Mouse (Mus musculus): Measurements from ENCODE around the gene Adamts7. TPM values are rescaled to one million over a fixed set of nuclear protein-coding genes. Genes with fewer than 3 reads are reported as not detected.

Gene Adamts7
- polyA plus RNA-seq, 1 experiment from 2014 or later: 11.2 TPM

DNA sequence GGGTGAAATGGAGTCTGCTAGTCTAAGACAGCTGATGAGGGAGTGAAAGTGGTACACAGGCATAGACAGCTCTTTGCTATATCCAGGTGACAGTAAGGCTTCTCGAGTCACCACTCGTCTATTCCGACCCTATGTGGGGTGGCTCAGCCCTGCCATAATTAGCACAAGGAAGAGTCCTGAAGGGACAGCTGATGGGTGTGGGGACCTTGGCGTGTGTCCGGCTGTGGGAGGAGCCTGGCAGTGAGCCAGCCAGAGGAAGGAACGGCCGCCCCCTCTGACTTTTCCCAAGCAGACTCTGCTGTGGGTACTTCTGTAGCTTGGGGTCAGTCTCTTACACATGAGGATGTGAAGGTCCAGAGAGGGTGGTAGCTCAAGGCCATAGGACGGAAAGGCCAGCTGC, 21.2 kb downstream of the Adamts7 start:
- no peak overlapping the region for H3K4me2 ChIP-seq
- 0 out of 2 replicates have a peak, but pooled peaks have one; percentile 25 for ATAC-seq (ENCODE audit: low read depth)
- H3K4me1 ChIP-seq (replicated peaks): peaks cover 7% of the 10 kb centered on the region
- H3K9me3 ChIP-seq: no peaks in the 10 kb centered on the region
- no peak overlapping the region for H3K27ac ChIP-seq (replicated peaks)
- no peak overlapping the region for H3K9ac ChIP-seq
- 56% methylated on average over 8 of the region's 8 CpGs for WGBS
- H3K4me3 ChIP-seq: no peak overlapping the region
- H3K27me3 ChIP-seq: no peaks in the 10 kb centered on the region
- peaks cover 78% of the 10 kb centered on the region for H3K36me3 ChIP-seq

DNA sequence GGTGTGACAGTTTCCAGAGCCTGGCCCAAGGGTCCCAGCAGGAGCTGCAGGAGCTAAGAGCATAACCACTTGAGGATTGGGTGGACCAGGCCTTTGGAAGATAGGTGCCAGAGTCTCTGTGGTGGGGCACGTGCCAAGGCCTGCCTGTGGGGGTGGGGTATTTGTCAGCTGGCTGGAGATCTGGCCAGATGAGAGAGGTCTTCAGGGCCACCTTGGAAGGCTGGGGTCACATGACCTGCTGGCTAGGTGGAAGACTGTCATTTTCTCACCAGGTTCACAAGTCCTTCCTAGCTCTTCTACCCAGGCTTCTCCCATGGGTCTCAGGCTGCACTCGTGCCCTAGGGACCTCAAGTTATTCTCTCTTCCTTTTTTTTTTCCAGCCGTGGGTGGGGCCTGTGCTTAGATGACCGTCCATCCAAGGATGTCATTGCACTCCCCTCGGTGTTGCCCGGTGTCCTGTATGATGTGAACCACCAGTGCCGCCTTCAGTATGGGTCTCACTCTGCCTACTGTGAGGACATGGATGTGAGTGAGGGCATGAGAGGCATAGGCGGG, 22.6 kb downstream of the Adamts7 start:
- Histone ChIP-seq H3K9me3 (no peaks in the 10 kb centered on the region), H3K4me2 (no peak overlapping the region), H3K27me3 (no peaks in the 10 kb centered on the region), H3K4me1 (replicated peaks) (peaks cover 7% of the 10 kb centered on the region), H3K36me3 (peaks cover 78% of the 10 kb centered on the region), H3K9ac (no peak overlapping the region), H3K4me3 (no peak overlapping the region), H3K27ac (replicated peaks) (no peak overlapping the region)
- no peak for ATAC-seq (ENCODE audit: low read depth)
- WGBS: 91% methylated on average over 8 of the region's 8 CpGs

DNA sequence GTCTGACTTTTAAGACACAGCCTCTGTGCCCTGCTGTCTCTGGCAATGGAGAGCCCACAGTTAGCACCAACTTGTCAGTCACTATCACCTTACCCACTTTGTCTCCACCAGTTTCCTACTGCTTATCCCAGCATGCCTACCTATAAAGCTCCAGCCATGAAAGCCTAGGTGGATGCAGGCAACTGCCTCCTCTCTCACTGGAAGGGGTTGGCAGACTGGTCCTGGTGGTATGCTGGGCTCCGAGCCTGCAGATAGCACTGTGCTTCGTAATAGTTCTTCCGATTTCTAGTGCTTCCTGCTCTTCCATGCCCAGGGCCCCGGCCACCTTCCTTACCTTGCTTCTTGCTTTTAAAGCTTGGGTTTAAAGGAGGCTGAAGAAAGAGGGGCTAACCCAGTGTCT, 26.0 kb downstream of the Adamts7 start:
- H3K36me3 ChIP-seq: peaks cover 92% of the 10 kb centered on the region
- ATAC-seq (ENCODE audit: low read depth): no peak

DNA sequence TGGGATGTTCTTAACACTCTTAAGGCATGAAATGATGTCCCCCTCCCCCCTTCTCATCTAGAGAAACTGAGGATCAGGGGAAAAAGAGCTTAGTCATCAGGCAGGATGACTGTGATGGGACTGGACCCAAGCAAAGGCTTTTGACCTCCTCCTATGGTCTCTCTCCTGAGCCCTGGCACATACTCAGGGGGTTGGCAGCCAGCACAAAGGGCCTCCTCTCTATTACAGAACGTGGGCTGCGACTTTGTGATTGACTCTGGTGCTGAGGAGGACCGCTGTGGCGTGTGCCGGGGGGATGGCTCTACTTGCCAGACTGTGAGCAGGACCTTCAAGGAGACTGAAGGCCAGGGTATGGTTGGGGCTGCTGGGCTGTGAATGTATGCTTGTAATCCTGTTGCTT, 26.5 kb downstream of the Adamts7 start:
- no peak overlapping the region for H3K4me2 ChIP-seq
- H3K4me3 ChIP-seq: no peak overlapping the region
- H3K36me3 ChIP-seq: peaks cover 97% of the 10 kb centered on the region
- H3K27ac ChIP-seq (replicated peaks): no peak overlapping the region
- peaks cover under 1% of the 10 kb centered on the region; the same call in 1 of the 2 replicates for H3K4me1 ChIP-seq (replicated peaks)
- 90% methylated on average over 5 of the region's 5 CpGs for WGBS
- ATAC-seq (ENCODE audit: low read depth): no peak
- H3K9ac ChIP-seq: no peak overlapping the region
- H3K9me3 ChIP-seq: no peaks in the 10 kb centered on the region
- H3K27me3 ChIP-seq: no peaks in the 10 kb centered on the region

More for the DNA sequence above, 26.0 kb downstream of the Adamts7 start:
- H3K27ac ChIP-seq (replicated peaks): no peak overlapping the region
- 90% methylated on average over 4 of the region's 4 CpGs for WGBS
- no peak overlapping the region for H3K4me3 ChIP-seq
- no peak overlapping the region for H3K9ac ChIP-seq
- peaks cover 6% of the 10 kb centered on the region for H3K4me1 ChIP-seq (replicated peaks)
- H3K9me3 ChIP-seq: no peaks in the 10 kb centered on the region
- no peaks in the 10 kb centered on the region for H3K27me3 ChIP-seq
- no peak overlapping the region for H3K4me2 ChIP-seq

DNA sequence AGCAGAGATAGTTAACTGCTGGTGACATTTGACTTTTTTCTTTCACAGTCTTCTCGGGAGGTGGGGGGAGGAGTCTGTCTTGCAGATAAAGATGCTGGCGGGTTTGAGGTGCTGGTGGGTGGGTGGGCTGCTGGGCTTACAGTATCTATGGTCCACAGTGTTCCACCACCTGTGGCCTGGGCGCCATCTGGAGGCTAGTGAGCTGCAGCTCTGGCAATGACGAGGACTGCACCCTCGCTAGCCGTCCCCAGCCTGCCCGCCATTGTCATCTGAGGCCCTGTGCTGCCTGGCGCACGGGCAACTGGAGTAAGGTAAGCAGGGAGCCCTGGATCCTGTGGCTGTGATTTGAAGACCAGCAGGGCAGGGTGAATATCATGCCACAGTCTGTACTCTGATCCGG, 32.1 kb downstream of the Adamts7 start:
- H3K27ac ChIP-seq (replicated peaks): no peak overlapping the region
- no peak overlapping the region for H3K9ac ChIP-seq
- H3K9me3 ChIP-seq: no peaks in the 10 kb centered on the region
- H3K4me1 ChIP-seq (replicated peaks): no peaks in the 10 kb centered on the region
- H3K4me2 ChIP-seq: no peak overlapping the region
- no peak overlapping the region for H3K4me3 ChIP-seq
- 88% methylated on average over 10 of the region's 10 CpGs for WGBS
- H3K27me3 ChIP-seq: no peaks in the 10 kb centered on the region
- ATAC-seq (ENCODE audit: low read depth): no peak
- H3K36me3 ChIP-seq: peaks cover 77% of the 10 kb centered on the region

DNA sequence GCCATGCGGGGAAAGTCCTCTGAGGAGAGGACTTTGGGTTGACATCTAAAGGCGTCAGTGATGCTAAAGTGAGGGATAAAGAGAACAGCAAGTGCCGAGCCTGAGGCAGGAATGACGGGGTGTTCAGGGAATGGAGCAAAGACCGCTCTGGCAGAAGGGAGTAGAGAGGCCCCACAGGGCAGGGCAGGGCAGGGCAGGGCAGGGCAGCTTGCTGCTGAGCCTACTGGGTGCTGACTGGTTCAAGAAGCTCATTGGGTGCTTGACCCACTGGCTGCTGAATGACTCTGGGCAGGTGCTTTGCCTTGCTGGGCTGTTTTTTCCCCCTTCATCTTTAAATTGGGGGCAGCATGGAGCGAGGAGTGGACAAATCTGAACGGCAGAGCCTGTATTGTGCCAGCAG, 33.4 kb downstream of the Adamts7 start:
- Histone ChIP-seq H3K4me3 (no peak overlapping the region), H3K4me2 (no peak overlapping the region), H3K9me3 (no peaks in the 10 kb centered on the region), H3K27me3 (no peaks in the 10 kb centered on the region), H3K9ac (no peak overlapping the region), H3K36me3 (peaks cover 77% of the 10 kb centered on the region), H3K4me1 (replicated peaks) (no peaks in the 10 kb centered on the region), H3K27ac (replicated peaks) (no peak overlapping the region)
- 84% methylated on average over 7 of the region's 7 CpGs for WGBS
- no peak for ATAC-seq (ENCODE audit: low read depth)

DNA sequence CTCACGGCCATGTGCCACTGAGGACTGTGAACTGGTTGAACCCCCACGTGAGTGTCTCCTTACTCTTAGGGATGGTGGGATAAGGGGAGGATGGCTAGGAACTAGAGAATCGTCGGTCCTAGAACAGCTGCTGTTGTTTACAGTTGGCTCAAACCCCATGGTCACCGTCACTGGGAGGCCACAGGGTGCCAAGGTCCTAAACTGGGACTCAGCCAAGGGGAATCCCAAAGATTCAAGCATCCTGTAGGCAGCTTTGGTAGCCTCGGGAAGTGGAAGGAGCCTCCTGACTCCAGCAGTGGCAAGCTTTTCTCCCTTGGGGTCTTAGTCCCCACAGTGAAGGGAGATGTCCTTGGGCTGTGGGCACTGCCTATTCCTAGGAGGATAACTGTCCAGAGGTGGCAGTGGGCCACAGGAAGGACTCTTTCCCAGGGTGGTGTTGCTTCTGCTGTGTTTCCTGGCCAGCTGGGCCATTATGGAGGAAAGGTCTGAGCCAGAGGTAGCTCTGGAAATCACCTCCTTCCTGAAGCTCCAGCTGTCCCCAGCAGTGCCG, 34.3 kb downstream of the Adamts7 start:
- ATAC-seq (ENCODE audit: low read depth): no peak
- 85% methylated on average over 7 of the region's 7 CpGs for WGBS
- H3K27ac ChIP-seq (replicated peaks): no peak overlapping the region
- no peaks in the 10 kb centered on the region; the same call in 1 of the 2 replicates for H3K4me1 ChIP-seq (replicated peaks)
- H3K9ac ChIP-seq: no peak overlapping the region
- no peaks in the 10 kb centered on the region for H3K9me3 ChIP-seq
- no peak overlapping the region for H3K4me2 ChIP-seq
- peaks cover 77% of the 10 kb centered on the region for H3K36me3 ChIP-seq
- no peak overlapping the region for H3K4me3 ChIP-seq
- H3K27me3 ChIP-seq: no peaks in the 10 kb centered on the region

DNA sequence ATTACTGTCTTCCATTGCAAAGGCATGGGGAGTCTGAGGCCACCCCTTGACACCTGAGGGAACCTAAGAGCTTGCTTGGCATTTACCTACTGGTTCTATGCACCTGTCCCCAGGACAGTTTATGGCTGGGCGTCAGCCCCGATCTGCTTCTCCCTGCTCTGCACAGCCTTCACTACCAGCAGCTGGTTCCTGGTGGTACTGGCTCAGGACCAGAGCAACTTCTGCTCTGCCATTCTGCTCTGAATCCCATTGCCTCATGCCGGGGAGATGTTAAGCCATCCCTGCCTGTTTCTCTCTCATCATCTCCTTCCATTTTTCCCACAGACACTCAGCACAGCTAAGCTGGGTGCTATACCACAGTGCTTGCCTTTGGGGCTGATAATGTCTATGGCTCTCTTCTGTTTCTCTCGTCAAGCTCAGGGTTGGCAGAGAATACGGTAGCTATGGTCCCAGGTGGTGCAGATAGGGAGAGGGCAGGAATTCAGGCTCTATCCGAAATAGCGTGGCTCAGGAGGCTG, 35.1 kb downstream of the Adamts7 start:
- no peaks in the 10 kb centered on the region for H3K9me3 ChIP-seq
- WGBS: 92% methylated on average over 7 of the region's 7 CpGs
- H3K27ac ChIP-seq (replicated peaks): no peak overlapping the region
- no peaks in the 10 kb centered on the region for H3K27me3 ChIP-seq
- H3K36me3 ChIP-seq: peaks cover 70% of the 10 kb centered on the region
- H3K4me2 ChIP-seq: no peak overlapping the region
- H3K4me3 ChIP-seq: no peak overlapping the region
- no peak for ATAC-seq (ENCODE audit: low read depth)
- H3K9ac ChIP-seq: no peak overlapping the region
- H3K4me1 ChIP-seq (replicated peaks): no peaks in the 10 kb centered on the region; the same call in 1 of the 2 replicates

DNA sequence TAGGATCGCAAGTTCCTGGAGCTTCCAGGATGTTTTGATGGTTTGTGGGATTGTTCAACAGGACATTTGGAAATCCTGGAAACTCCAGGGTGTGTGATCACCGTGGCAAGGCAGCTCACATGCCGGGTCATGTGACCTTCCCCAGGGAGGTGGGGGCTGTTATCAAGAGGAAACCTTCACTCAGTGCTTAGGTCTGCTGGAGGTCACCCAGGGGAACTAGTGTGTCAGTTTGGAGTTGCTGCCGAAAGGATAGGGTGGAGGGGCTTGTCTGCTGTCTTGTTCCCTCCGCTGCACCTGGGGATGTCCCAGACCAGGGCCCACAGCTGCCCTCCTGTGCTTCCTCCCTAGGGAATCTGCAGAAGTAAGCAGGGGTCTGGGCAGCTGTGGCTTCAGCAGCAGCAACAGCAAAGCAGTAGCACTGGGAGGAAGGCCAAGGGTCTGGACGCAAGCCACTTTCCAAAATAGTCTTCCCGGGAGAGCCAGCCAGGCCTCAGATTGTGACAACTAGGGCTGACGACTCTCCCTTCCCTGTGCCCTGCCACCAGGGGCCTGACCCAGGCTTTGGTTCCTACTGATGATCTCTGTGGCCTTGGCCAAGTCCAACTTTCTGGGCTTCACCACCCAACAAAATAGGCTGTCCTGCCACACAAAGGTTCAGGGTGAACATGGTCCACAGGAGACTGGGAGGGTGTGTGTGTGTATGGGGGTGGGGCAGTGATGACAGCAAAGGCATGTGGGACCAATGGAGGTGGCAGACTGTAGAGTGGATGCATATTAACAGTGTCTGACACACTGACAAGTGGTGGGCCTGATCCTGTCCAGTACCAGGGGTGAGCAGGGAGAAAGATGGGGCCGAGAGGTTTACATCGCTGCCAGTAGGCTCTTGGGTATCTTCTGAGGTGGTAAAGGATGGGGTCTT, 35.9 kb downstream of the Adamts7 start:
- Histone ChIP-seq H3K27ac (replicated peaks) (no peak overlapping the region), H3K4me3 (no peak overlapping the region), H3K4me2 (no peak overlapping the region), H3K9me3 (no peaks in the 10 kb centered on the region), H3K9ac (no peak overlapping the region), H3K27me3 (no peaks in the 10 kb centered on the region), H3K36me3 (peaks cover 63% of the 10 kb centered on the region), H3K4me1 (replicated peaks) (no peaks in the 10 kb centered on the region; the same call in 1 of the 2 replicates)
- 70% methylated on average over 10 of the region's 10 CpGs for WGBS
- ATAC-seq (ENCODE audit: low read depth): no peak

DNA sequence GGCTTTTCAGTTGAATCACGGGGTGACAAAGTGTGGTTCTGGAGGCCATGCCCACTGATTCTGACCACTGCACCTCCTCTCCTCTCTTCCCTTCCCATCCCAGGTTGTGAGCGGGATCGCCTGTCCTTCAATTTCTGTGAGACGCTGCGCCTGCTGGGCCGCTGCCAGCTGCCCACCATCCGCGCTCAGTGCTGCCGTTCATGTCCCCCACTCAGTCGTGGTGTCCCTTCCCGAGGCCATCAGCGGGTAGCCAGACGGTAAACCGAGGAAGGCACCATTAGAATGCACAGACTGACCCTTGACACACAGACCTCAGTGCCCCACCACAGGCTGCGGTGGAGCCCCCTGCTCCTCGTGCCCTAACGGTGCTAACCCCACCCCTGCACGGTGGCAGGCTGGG, 36.7 kb downstream of the Adamts7 start:
- no peak for ATAC-seq (ENCODE audit: low read depth)
- Histone ChIP-seq H3K27me3 (no peaks in the 10 kb centered on the region), H3K9me3 (no peaks in the 10 kb centered on the region), H3K36me3 (peaks cover 63% of the 10 kb centered on the region), H3K27ac (replicated peaks) (no peak overlapping the region), H3K4me1 (replicated peaks) (no peaks in the 10 kb centered on the region; the same call in 1 of the 2 replicates), H3K9ac (no peak overlapping the region), H3K4me3 (no peak overlapping the region), H3K4me2 (no peak overlapping the region)
- 94% methylated on average over 18 of the region's 18 CpGs for WGBS

DNA sequence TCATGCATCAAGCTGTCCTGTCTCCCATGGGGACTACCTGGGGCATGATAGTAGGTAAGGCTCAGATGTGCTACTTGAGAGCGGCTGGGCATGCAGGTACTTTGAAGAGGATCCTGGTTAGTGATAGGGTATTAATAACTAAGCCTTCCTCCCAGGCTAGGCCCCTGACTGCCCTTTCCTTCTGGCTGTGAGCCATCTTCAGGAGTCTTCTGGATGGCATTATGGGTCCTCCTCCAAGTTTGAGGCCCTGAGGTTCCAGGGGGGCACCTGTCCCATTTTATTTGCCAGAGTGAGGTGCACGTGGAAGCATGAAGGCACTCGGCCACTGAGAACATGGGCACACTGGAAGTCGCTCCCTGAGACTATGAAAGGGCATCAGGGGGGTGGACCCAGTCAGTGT, 37.6 kb downstream of the Adamts7 start:
- Histone ChIP-seq H3K9me3 (no peaks in the 10 kb centered on the region), H3K36me3 (peaks cover 62% of the 10 kb centered on the region), H3K9ac (no peak overlapping the region), H3K4me3 (no peak overlapping the region), H3K27ac (replicated peaks) (no peak overlapping the region), H3K27me3 (no peaks in the 10 kb centered on the region), H3K4me1 (replicated peaks) (no peaks in the 10 kb centered on the region; the same call in 1 of the 2 replicates), H3K4me2 (no peak overlapping the region)
- ATAC-seq (ENCODE audit: low read depth): no peak
- 91% methylated on average over 4 of the region's 4 CpGs for WGBS

DNA sequence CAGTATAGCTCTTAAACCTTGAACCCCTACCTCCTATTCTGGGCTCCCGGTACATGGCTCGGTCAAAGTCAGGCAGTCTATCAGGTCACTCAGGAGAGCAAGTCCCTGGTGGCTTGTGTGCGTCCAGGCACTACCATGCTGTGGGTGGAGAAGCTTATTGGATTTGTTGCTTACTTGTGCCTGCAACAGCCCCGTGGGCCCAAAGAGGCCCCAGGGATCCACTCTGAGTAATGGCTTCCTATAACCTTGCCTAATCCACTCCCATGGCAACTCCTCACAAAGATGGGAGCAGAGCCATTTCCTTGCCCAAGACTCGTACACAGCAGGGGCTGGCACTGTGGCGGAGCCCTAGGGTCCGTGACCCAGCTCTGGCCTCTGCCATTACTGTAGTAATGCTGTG, 38.2 kb downstream of the Adamts7 start:
- WGBS: 77% methylated on average over 7 of the region's 7 CpGs
- ATAC-seq (ENCODE audit: low read depth): no peak
- no peak overlapping the region for H3K4me3 ChIP-seq
- no peak overlapping the region for H3K4me2 ChIP-seq
- no peaks in the 10 kb centered on the region for H3K9me3 ChIP-seq
- peaks cover 56% of the 10 kb centered on the region for H3K36me3 ChIP-seq
- no peaks in the 10 kb centered on the region; the same call in 1 of the 2 replicates for H3K4me1 ChIP-seq (replicated peaks)
- no peak overlapping the region for H3K9ac ChIP-seq
- H3K27me3 ChIP-seq: no peaks in the 10 kb centered on the region
- H3K27ac ChIP-seq (replicated peaks): no peak overlapping the region
